Mouse (Mus musculus) hindbrain, embryonic 14.5 days (tissue): ENCODE results near the gene Peg12. TPM values are rescaled to one million over a fixed set of nuclear protein-coding genes. Genes with fewer than 3 reads are reported as not detected.

Experiments used
- polyA plus RNA-seq: library from polyadenylated mRNA; unstranded; fragments of >200 nt; fragmentation: Nextera tagmentation; extraction: Ambion mirVana; gene quantifications from 2 replicates; pipeline ENCODE4 v1.2.1, GENCODE M21; 2014

Peg12 gene
- polyA plus RNA-seq, 1 experiment from 2014 or later: 10.0 TPM

Other genes starting within 250 kb of the Peg12 start
- gene Ndn, start 117.9 kb downstream of the Peg12 start, polyA plus RNA-seq: 536 and 618 TPM in 2 replicates
- 17.2 and 17.6 TPM in 2 replicates for gene Magel2, start 87.5 kb downstream of the Peg12 start, polyA plus RNA-seq
- gene Mkrn3, start 44.4 kb downstream of the Peg12 start, polyA plus RNA-seq: 20.4 and 22.2 TPM in 2 replicates